Mouse (Mus musculus) MEL (cell line): Measurements from ENCODE around the gene Tgfbr3. TPM values are rescaled to one million over a fixed set of nuclear protein-coding genes. Genes with fewer than 3 reads are reported as not detected.

ENCODE experiments used
- DNase-seq: peaks from one replicate; pipeline ENCODE4 v3.0.0; 2011; ENCODE audit warnings: low read depth, low spot score
- H3K27ac ChIP-seq: 2 replicates; pipeline ENCODE4 v1.5.1; 2012; ENCODE audit warnings: low read depth, mild to moderate bottlenecking, control low read depth, low read length, moderate library complexity; ENCODE audit not compliant: control insufficient read depth
- H3K27me3 ChIP-seq, 2 experiments: fragments of 150-350 bp in 1 of 2; sonication (generic) in 1 of 2; 2 replicates each; pipeline ENCODE4 v1.6.1; 2012; ENCODE audit warnings: low read length in 2 of 2, mild to moderate bottlenecking in 2 of 2, improper control_type of control experiment in 1 of 2, moderate library complexity in 1 of 2; ENCODE audit not compliant: insufficient read depth in 2 of 2, control insufficient read depth in 1 of 2
- H3K36me3 ChIP-seq, 2 experiments: 2 replicates each; pipeline ENCODE4 v1.6.1; 2012 to 2014; ENCODE audit warnings: low read length in 2 of 2, improper control_type of control experiment in 1 of 2, inconsistent platforms in 1 of 2, mild to moderate bottlenecking in 1 of 2; ENCODE audit not compliant: insufficient read depth in 2 of 2, control insufficient read depth in 1 of 2
- H3K4me1 ChIP-seq, 2 experiments: fragments of 150-350 bp in 1 of 2; sonication (generic) in 1 of 2; 2 replicates each; pipeline ENCODE4 v1.6.1; 2012; ENCODE audit warnings: low read length in 2 of 2, improper control_type of control experiment in 1 of 2, mild to moderate bottlenecking in 1 of 2; ENCODE audit not compliant: insufficient read depth in 2 of 2, control insufficient read depth in 1 of 2
- H3K4me3 ChIP-seq, 2 experiments: fragments of 150-350 bp in 1 of 2; sonication (generic) in 1 of 2; 2 replicates each; pipeline ENCODE4 v1.5.1; 2012; ENCODE audit warnings: low read depth in 2 of 2, low read length in 2 of 2, mild to moderate bottlenecking in 2 of 2, moderate library complexity in 2 of 2, control low read depth in 1 of 2, improper control_type of control experiment in 1 of 2; ENCODE audit not compliant: control insufficient read depth in 1 of 2, insufficient read depth in 1 of 2
- H3K79me2 ChIP-seq: 2 replicates; pipeline ENCODE4 v1.6.1; 2012; ENCODE audit warnings: mild to moderate bottlenecking, low read length, moderate library complexity; ENCODE audit not compliant: control insufficient read depth, poor library complexity, insufficient read depth
- H3K9ac ChIP-seq: 2 replicates; pipeline ENCODE4 v1.6.1; 2012; ENCODE audit warnings: low read depth, mild to moderate bottlenecking, control low read depth, low read length, moderate library complexity; ENCODE audit not compliant: control insufficient read depth, poor library complexity, severe bottlenecking
- H3K9me3 ChIP-seq: fragments of 150-350 bp; sonication (generic); replicated peaks from 2 replicates; pipeline ENCODE4 v1.6.1; 2012; ENCODE audit warnings: mild to moderate bottlenecking, low read length, improper control_type of control experiment, moderate library complexity; ENCODE audit not compliant: insufficient read depth
- BHLHE40 ChIP-seq: IDR thresholded peaks from 2 replicates; pipeline ENCODE4 v1.6.1; 2012; ENCODE audit warnings: low read depth, mild to moderate bottlenecking, inconsistent platforms, low read length, improper control_type of control experiment, borderline replicate concordance
- CHD1 ChIP-seq: IDR thresholded peaks from 2 replicates; pipeline ENCODE4 v1.6.1; 2012; ENCODE audit warnings: low read depth, mild to moderate bottlenecking, inconsistent platforms, low read length, improper control_type of control experiment
- CHD2 ChIP-seq: IDR thresholded peaks from 2 replicates; pipeline ENCODE4 v1.6.1; 2011; ENCODE audit warnings: low read length, improper control_type of control experiment
- CTCF ChIP-seq, 3 experiments: IDR thresholded peaks in 2 of 3; conservative IDR thresholded peaks in 1 of 3; 2 replicates each; pipeline ENCODE4 v1.5.1; 2011 to 2012; ENCODE audit warnings: low read length in 3 of 3, low read depth in 2 of 3, mild to moderate bottlenecking in 2 of 3, improper control_type of control experiment in 1 of 3, inconsistent platforms in 1 of 3, mixed read lengths in 1 of 3, moderate library complexity in 1 of 3; ENCODE audit not compliant: control insufficient read depth in 1 of 3, insufficient read depth in 1 of 3, poor library complexity in 1 of 3, severe bottlenecking in 1 of 3
- ELF1 ChIP-seq: IDR thresholded peaks from 2 replicates; pipeline ENCODE4 v1.6.1; 2014; ENCODE audit warnings: low read depth, mild to moderate bottlenecking, inconsistent platforms, low read length, improper control_type of control experiment, moderate library complexity
- ETS1 ChIP-seq: IDR thresholded peaks from 2 replicates; pipeline ENCODE4 v1.6.1; 2012; ENCODE audit warnings: low read depth, mild to moderate bottlenecking, inconsistent platforms, low read length, improper control_type of control experiment, moderate library complexity
- GABPA ChIP-seq: IDR thresholded peaks from 2 replicates; pipeline ENCODE4 v1.6.1; 2012; ENCODE audit warnings: low read depth, mild to moderate bottlenecking, inconsistent platforms, low read length, improper control_type of control experiment, moderate library complexity
- GATA1 ChIP-seq: IDR thresholded peaks from 2 replicates; pipeline ENCODE4 v1.6.1; 2011; ENCODE audit warnings: low read depth, low read length, improper control_type of control experiment
- HCFC1 ChIP-seq: IDR thresholded peaks from 2 replicates; pipeline ENCODE4 v1.6.1; 2012; ENCODE audit warnings: low read depth, mild to moderate bottlenecking, inconsistent platforms, low read length, improper control_type of control experiment, moderate library complexity
- JUND ChIP-seq: IDR thresholded peaks from 2 replicates; pipeline ENCODE4 v1.6.1; 2011; ENCODE audit warnings: low read depth, mild to moderate bottlenecking, improper control_type of control experiment, low read length
- KAT2A ChIP-seq: conservative IDR thresholded peaks from 2 replicates; pipeline ENCODE4 v1.6.1; 2012; ENCODE audit warnings: low read depth, low read length, improper control_type of control experiment, inconsistent platforms
- MEF2A ChIP-seq: IDR thresholded peaks from 2 replicates; pipeline ENCODE4 v1.6.1; 2014; ENCODE audit warnings: low read depth, mild to moderate bottlenecking, inconsistent platforms, low read length, improper control_type of control experiment; ENCODE audit not compliant: poor library complexity, insufficient replicate concordance, severe bottlenecking; ENCODE audit errors: extremely low read depth
- MYB ChIP-seq: IDR thresholded peaks from 2 replicates; pipeline ENCODE4 v1.6.1; 2011; ENCODE audit warnings: mild to moderate bottlenecking, low read depth, low read length, improper control_type of control experiment
- MYC ChIP-seq: IDR thresholded peaks from 2 replicates; pipeline ENCODE4 v1.6.1; 2011; ENCODE audit warnings: low read depth, mild to moderate bottlenecking, low read length, improper control_type of control experiment, moderate library complexity
- NRF1 ChIP-seq: IDR thresholded peaks from 2 replicates; pipeline ENCODE4 v1.6.1; 2014; ENCODE audit warnings: low read depth, mild to moderate bottlenecking, inconsistent platforms, low read length, improper control_type of control experiment, moderate library complexity; ENCODE audit not compliant: poor library complexity, insufficient read depth, severe bottlenecking
- POLR2A ChIP-seq, 2 experiments: IDR thresholded peaks; 2 replicates each; pipeline ENCODE4 v1.6.1; 2011 to 2012; ENCODE audit warnings: low read length in 2 of 2, mild to moderate bottlenecking in 2 of 2, control low read depth in 1 of 2, improper control_type of control experiment in 1 of 2, low read depth in 1 of 2, moderate library complexity in 1 of 2; ENCODE audit not compliant: control insufficient read depth in 1 of 2, insufficient read depth in 1 of 2, poor library complexity in 1 of 2
- POLR2AphosphoS2 ChIP-seq: IDR thresholded peaks from 2 replicates; pipeline ENCODE4 v1.6.1; 2011; ENCODE audit warnings: low read length, improper control_type of control experiment
- POLR2AphosphoS5 ChIP-seq: IDR thresholded peaks from 2 replicates; pipeline ENCODE4 v1.6.1; 2012; ENCODE audit warnings: low read depth, borderline replicate concordance, mild to moderate bottlenecking, inconsistent platforms, low read length, moderate library complexity, mixed read lengths
- SIN3A ChIP-seq: IDR thresholded peaks from 2 replicates; pipeline ENCODE4 v1.6.1; 2012; ENCODE audit warnings: low read length, improper control_type of control experiment, inconsistent platforms
- SMC3 ChIP-seq: IDR thresholded peaks from 2 replicates; pipeline ENCODE4 v1.6.1; 2011; ENCODE audit warnings: low read depth, low read length, improper control_type of control experiment
- TAL1 ChIP-seq: IDR thresholded peaks from 2 replicates; pipeline ENCODE4 v1.6.1; 2012; ENCODE audit warnings: mild to moderate bottlenecking, inconsistent platforms, low read length, moderate library complexity, mixed read lengths
- TBP ChIP-seq: IDR thresholded peaks from 2 replicates; pipeline ENCODE4 v1.8.0; 2011; ENCODE audit warnings: low read depth, low read length, improper control_type of control experiment
- TCF12 ChIP-seq: IDR thresholded peaks from 2 replicates; pipeline ENCODE4 v1.6.1; 2014; ENCODE audit warnings: low read depth, mild to moderate bottlenecking, inconsistent platforms, low read length, improper control_type of control experiment, moderate library complexity
- UBTF ChIP-seq: IDR thresholded peaks from 2 replicates; pipeline ENCODE4 v1.6.1; 2012; ENCODE audit warnings: low read depth, mild to moderate bottlenecking, inconsistent platforms, low read length, improper control_type of control experiment, moderate library complexity, borderline replicate concordance; ENCODE audit not compliant: insufficient read depth
- USF1 ChIP-seq: IDR thresholded peaks from 2 replicates; pipeline ENCODE4 v1.6.1; 2014; ENCODE audit warnings: low read depth, mild to moderate bottlenecking, inconsistent platforms, low read length, improper control_type of control experiment, moderate library complexity
- USF2 ChIP-seq, 2 experiments: IDR thresholded peaks; 2 replicates each; pipeline ENCODE4 v1.6.1; 2011 to 2012; ENCODE audit warnings: improper control_type of control experiment in 2 of 2, low read length in 2 of 2, borderline replicate concordance in 1 of 2, inconsistent platforms in 1 of 2, low read depth in 1 of 2, mild to moderate bottlenecking in 1 of 2; ENCODE audit not compliant: insufficient read depth in 1 of 2
- ZC3H11A ChIP-seq: IDR thresholded peaks from 2 replicates; pipeline ENCODE4 v1.6.1; 2012; ENCODE audit warnings: low read depth, mild to moderate bottlenecking, inconsistent platforms, low read length, improper control_type of control experiment
- ZKSCAN1 ChIP-seq: IDR thresholded peaks from 2 replicates; pipeline ENCODE4 v1.6.1; 2012; ENCODE audit warnings: low read depth, mild to moderate bottlenecking, inconsistent platforms, low read length, improper control_type of control experiment, moderate library complexity
- ZMIZ1 ChIP-seq: IDR thresholded peaks from 2 replicates; pipeline ENCODE4 v1.6.1; 2012; ENCODE audit warnings: low read depth, mild to moderate bottlenecking, inconsistent platforms, low read length, improper control_type of control experiment, moderate library complexity
- ZNF384 ChIP-seq: IDR thresholded peaks from 2 replicates; pipeline ENCODE4 v1.6.1; 2012; ENCODE audit warnings: low read depth, mild to moderate bottlenecking, inconsistent platforms, low read length, improper control_type of control experiment
- polyA plus RNA-seq, 2 experiments: library from polyadenylated mRNA; stranded (reverse) in 1 of 2; unstranded in 1 of 2; fragments of >175 nt in 1 of 2; fragments of >200 nt in 1 of 2; gene quantifications; 2 replicates each; pipeline versions ENCODE4 v1.2.1 to v1.2.4; 2012; ENCODE audit warnings: low replicate concordance in 2 of 2, low read depth in 1 of 2; ENCODE audit not compliant: insufficient read length in 2 of 2, insufficient read depth in 1 of 2, missing spikeins in 1 of 2
- total RNA-seq: library from RNA; depleted of rRNA; stranded (reverse); fragments of 300-350 nt; gene quantifications from 2 replicates; pipeline ENCODE4 v1.2.3, GENCODE M21; 2012

Tgfbr3 gene
- total and polyA plus RNA-seq, 3 experiments = 3.0 to 5.9 TPM; not detected in 1

GRCm38 (mm10) chr5:107086166-107086565, 203.3 kb downstream of the Tgfbr3 start:
- no peaks in the 10 kb centered on the region; a peak in 1 of 4 replicates for H3K27me3 ChIP-seq
- no peaks in the 10 kb centered on the region for H3K9me3 ChIP-seq
- TF ChIP-seq POLR2AphosphoS5 (no peak), ZMIZ1 (no peak), TAL1 (no peak), USF1 (no peak), TBP (no peak), MEF2A (no peak), ELF1 (no peak), ZC3H11A (no peak), GABPA (no peak), BHLHE40 (no peak), USF2 (IDR thresholded peaks at IDR 0.05; ENCODE audit: borderline replicate concordance in 1 of 2, insufficient read depth in 1 of 2, low read depth in 1 of 2, low read length in 2 of 2) (no peak), CHD2 (no peak)
- DNase-seq = no peak
- H3K27ac ChIP-seq = no peak overlapping the region
- H3K9ac ChIP-seq = no peak overlapping the region
- H3K4me3 ChIP-seq = no peak overlapping the region
- H3K79me2 ChIP-seq = no peaks in the 10 kb centered on the region
- H3K36me3 ChIP-seq = peaks cover 0 to 6% of the 10 kb centered on the region in 2 experiments; a peak in 2 of 4 replicates
- H3K4me1 ChIP-seq = peaks cover 0 to 4% of the 10 kb centered on the region in 2 experiments; a peak in 1 of 4 replicates

- Histone ChIP-seq H3K79me2 (no peaks in the 10 kb centered on the region), H3K4me1 (peaks cover 0 to 5% of the 10 kb centered on the region in 2 experiments; a peak in 1 of 4 replicates), H3K36me3 (peaks cover 0 to 6% of the 10 kb centered on the region in 2 experiments; a peak in 2 of 4 replicates), H3K9me3 (no peaks in the 10 kb centered on the region), H3K4me3 (no peak overlapping the region), H3K27me3 (no peaks in the 10 kb centered on the region; a peak in 1 of 4 replicates), H3K9ac (no peak overlapping the region), H3K27ac (no peak overlapping the region)
- DNase-seq = peak; percentile 30
- no peak for TF ChIP-seq ELF1
- TF ChIP-seq CTCF (IDR thresholded peaks at IDR 0.05 in 2 of 3, conservative IDR thresholded peaks at IDR 0.05 in 1 of 3; ENCODE audit: control insufficient read depth in 1 of 3, insufficient read depth in 1 of 3, low read depth in 2 of 3, low read length in 3 of 3, poor library complexity in 1 of 3, severe bottlenecking in 1 of 3) = no peak
- no peak for TF ChIP-seq ZNF384
- TF ChIP-seq POLR2AphosphoS2 = no peak
- TF ChIP-seq TAL1 = 0 out of 2 replicates have a peak, but pooled peaks have one; percentile 12
- no peak for TF ChIP-seq ZMIZ1
- TF ChIP-seq SMC3 = no peak
- TF ChIP-seq TCF12 = peak; percentile 43; the same call in 1 of the 2 replicates
- TF ChIP-seq GABPA = no peak
- TF ChIP-seq MYB = no peak
- no peak for TF ChIP-seq KAT2A
- TF ChIP-seq MYC = no peak
- TF ChIP-seq ETS1 = peak; percentile 48; the same call in 1 of the 2 replicates
- no peak for TF ChIP-seq CHD1
- TF ChIP-seq HCFC1 = no peak
- TF ChIP-seq BHLHE40 = no peak
- no peak for TF ChIP-seq TBP
- TF ChIP-seq GATA1 = peak; percentile 37; the same call in 1 of the 2 replicates
- no peak for TF ChIP-seq CHD2
- TF ChIP-seq UBTF = no peak
- TF ChIP-seq POLR2A (IDR thresholded peaks at IDR 0.05; ENCODE audit: control insufficient read depth in 1 of 2, insufficient read depth in 1 of 2, low read depth in 1 of 2, low read length in 2 of 2, poor library complexity in 1 of 2) = no peak
- no peak for TF ChIP-seq NRF1
- TF ChIP-seq USF1 = no peak
- no peak for TF ChIP-seq ZKSCAN1
- no peak for TF ChIP-seq SIN3A
- TF ChIP-seq JUND = no peak
These were observed 205.0 kb downstream of the Tgfbr3 start for GRCm38 (mm10) chr5:107084431-107084830.
